Mouse (Mus musculus) C2C12 (cell line): ENCODE measurements around the gene Gm17359.

Experiments
- CTCF ChIP-seq: IDR thresholded peaks from one replicate; pipeline ENCODE4 v1.5.1; 2011; ENCODE audit not compliant: control insufficient read depth, insufficient read depth, insufficient read length
- MAX ChIP-seq: IDR thresholded peaks from one replicate; pipeline ENCODE4 v1.6.1; 2011; ENCODE audit warnings: mild to moderate bottlenecking, control low read depth

DNA sequence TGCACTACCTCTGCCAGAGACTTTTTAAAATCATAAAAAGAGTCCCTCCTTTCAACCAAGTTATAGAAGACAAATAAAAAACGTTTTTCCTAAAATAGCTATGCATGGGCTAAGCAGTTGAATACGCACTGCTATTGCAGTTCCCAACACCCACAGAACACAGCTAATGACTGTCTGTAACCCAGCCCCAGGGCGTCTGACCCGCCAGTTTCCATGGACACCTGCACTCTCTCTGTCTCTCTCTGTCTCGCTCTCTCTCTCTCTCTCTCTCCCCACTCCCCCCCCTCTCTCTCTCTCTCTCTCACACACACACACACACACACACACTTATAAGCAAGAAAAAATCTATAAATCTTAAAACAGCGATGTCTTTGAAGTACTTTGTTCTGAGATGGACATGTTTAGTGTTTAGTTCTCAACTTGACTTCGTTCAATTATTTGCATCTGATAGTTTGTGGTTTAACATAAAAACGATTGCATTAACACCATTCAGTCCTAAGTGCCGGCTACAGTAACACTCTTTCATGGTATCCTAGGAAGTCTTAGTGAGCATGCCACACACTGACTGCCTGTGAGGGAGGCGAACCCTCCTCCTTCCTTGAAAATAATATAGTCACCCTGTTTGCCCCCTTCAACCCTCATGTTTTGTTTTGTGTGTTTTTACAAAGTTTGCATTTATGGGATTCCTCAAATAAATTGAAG is 73.6 kb downstream of the Gm17359 start:
- TF ChIP-seq CTCF, result no peak
- TF ChIP-seq MAX, result no peak
